Mouse (Mus musculus) liver, adult 2 months (tissue): ENCODE data around the gene Prrxl1.

Source experiments
- CTCF ChIP-seq: fragments of 200-500 bp; IDR thresholded peaks from 2 replicates; pipeline ENCODE4 v1.5.1; 2011; ENCODE audit warnings: low read depth, low read length, control low read depth
- POLR2A ChIP-seq: fragments of 200-500 bp; IDR thresholded peaks from 2 replicates; pipeline ENCODE4 v1.6.1; 2011; ENCODE audit warnings: low read length, control low read depth; ENCODE audit not compliant: insufficient read depth; ENCODE audit errors: extremely low read depth

DNA sequence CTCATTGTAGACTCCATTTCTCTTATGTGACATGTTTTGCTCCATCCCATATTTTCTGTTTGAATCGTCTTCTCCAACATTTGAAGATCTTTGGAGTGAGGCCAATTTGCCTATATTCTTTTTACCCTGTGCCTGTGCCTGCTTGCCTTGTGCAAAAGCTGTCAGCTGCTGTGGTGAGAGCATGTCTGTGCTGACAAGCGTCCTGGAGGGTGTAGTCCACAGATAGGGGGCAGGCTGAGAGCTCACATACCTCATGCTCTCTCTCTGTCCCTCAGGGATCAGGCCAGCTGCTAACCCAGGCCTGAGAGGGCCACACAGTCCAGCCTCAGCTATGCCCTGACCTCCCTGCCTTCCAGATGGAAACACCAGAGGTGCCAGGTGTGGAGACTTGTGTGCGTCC lies 74.0 kb downstream of the Prrxl1 start:
- TF ChIP-seq CTCF: no peak
- TF ChIP-seq POLR2A: no peak
